Comparison of ENCODE assay signal across 8 mouse cellular contexts in the genomic region with DNA sequence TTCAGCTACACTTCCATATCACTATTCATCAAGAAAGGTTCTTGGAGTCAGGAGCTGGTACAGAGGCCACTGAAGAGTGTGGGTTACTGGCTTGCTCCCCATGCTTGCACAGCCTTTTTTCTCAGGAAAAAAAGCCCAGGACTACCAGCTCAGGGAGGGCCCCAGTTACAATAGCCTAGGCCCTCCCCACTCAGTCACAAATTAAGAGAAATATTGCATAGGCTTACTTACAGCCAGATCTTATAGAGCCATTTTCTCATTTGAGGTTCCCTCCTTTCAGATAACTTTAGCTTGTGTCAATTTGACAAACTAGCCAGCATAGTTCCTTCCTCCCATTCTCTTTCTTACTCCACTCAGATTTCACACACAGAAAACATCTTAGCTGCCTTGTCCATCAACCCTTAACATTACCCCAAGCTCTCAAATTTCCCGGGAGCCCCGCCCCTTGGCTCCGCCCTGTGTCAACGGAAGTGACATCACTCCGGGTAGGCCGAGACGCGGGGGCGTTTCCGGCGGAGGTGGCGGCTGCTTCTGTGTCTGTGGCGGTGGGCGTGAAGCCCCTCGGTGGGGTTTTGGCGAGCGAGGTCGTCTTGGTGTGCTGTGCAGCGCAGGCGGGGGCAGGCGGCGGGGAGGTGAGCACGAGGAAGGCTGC. TPM values are rescaled to one million over a fixed set of nuclear protein-coding genes. Genes with fewer than 3 reads are reported as not detected.
DNase-seq lines count a peak whose midpoint lies in the region; ATAC-seq lines count a peak whose summit lies in the region.

A gene (plus strand): TSS at position 473 of the 652 bp plus-strand sequence.

- peak within 1 kb of the TSS; percentile 94 for H3K9ac ChIP-seq in hindbrain, embryonic 14.5 days

- 0% methylated on average over 23 of the region's 23 CpGs for WGBS in hindbrain, embryonic 14.5 days

- H3K4me2 ChIP-seq in hindbrain, embryonic 14.5 days (replicated peaks): peak within 1 kb of the TSS; percentile 79

- peak within 1 kb of the TSS; percentile 95 for H3K4me3 ChIP-seq in hindbrain, embryonic 14.5 days (replicated peaks; ENCODE audit: low read length)

- no peaks in the 10 kb centered on the region for H3K27me3 ChIP-seq in hindbrain, embryonic 14.5 days (ENCODE audit: control insufficient read depth, insufficient read depth, low read length)

- no peaks in the 10 kb centered on the region for H3K9me3 ChIP-seq in hindbrain, embryonic 14.5 days (ENCODE audit: control insufficient read depth, low read length)

- H3K27ac ChIP-seq in hindbrain, embryonic 14.5 days: peak within 1 kb of the TSS; percentile 84

- H3K4me1 ChIP-seq in hindbrain, embryonic 14.5 days (replicated peaks; ENCODE audit: control insufficient read depth, insufficient read depth, low read length): peaks cover 13% of the 10 kb centered on the region

- H3K36me3 ChIP-seq in hindbrain, embryonic 14.5 days (replicated peaks; ENCODE audit: control insufficient read depth, insufficient read depth): peaks cover 8% of the 10 kb centered on the region

- peak; percentile 91 for ATAC-seq in hindbrain, embryonic 14.5 days (ENCODE audit: low FRiP score)

- DNase-seq in T-cell, adult 2 months (ENCODE audit: low spot score): peak; percentile 88
- peak; percentile 81 to 87 for DNase-seq in cerebellum, postnatal 36 days
- DNase-seq in frontal cortex, postnatal 36 days (ENCODE audit: low spot score in 2 of 2): peak; percentile 81 to 82
- DNase-seq in hindbrain, embryonic 14.5 days (ENCODE audit: low spot score): peak; percentile 89
- peak; percentile 65 to 81 for DNase-seq in layer of hippocampus, postnatal 25 days (ENCODE audit: extremely low spot score in 1 of 2, low spot score in 1 of 2)
- DNase-seq in lung, postnatal 14 days: peak; percentile 94
- DNase-seq in ovary, postnatal 36 days (ENCODE audit: low spot score): peak; percentile 88
- DNase-seq in thymus, postnatal 25 days: peak; percentile 92

RNA-seq across cellular contexts. Expression of the gene that starts here (rescaled TPM):
- 22.1 and 23.5 TPM in 2 replicates for polyA plus RNA-seq in hindbrain, embryonic 14.5 days (2014; fragmentation: Nextera tagmentation; extraction: Ambion mirVana)
- total RNA-seq in layer of hippocampus, postnatal 25 days (2021): 10 to 100 TPM; 14.0 to 15.2 TPM

Comparison
In these comparisons a context has a peak if more than half of its experiments do, and no peak if none do; other contexts are left out.
1. Peak in every context shown above with its lines: DNase-seq, ATAC-seq, H3K4me3 ChIP-seq and H3K27ac ChIP-seq.